Mouse (Mus musculus) kidney, postnatal 36 days (tissue): Measurements from ENCODE around the gene Heg1.

Experiments
- DNase-seq, 2 experiments: peaks; one replicate each; pipeline ENCODE4 v3.0.0; 2021 to 2022; ENCODE audit warnings: mixed read lengths in 2 of 2

Heg1 gene

GRCm38 (mm10) chr16:33684162-33684702 is at the start of gene Heg1:
Heg1 (plus strand) TSS chr16:33684370.
- DNase-seq: peak; percentile 85 to 89

GRCm38 (mm10) chr16:33635836-33636595 is 48.2 kb upstream of the Heg1 start:
- DNase-seq: no peak

GRCm38 (mm10) chr16:33641779-33642178 is 42.4 kb upstream of the Heg1 start:
- no peak for DNase-seq

GRCm38 (mm10) chr16:33653116-33653515 is 31.1 kb upstream of the Heg1 start:
- no peak for DNase-seq

- no peak for DNase-seq
These were observed 28.7 kb upstream of the Heg1 start for GRCm38 (mm10) chr16:33655443-33655842.

GRCm38 (mm10) chr16:33657191-33657590 is 27.0 kb upstream of the Heg1 start:
- no peak for DNase-seq

GRCm38 (mm10) chr16:33658121-33658520 is 26.0 kb upstream of the Heg1 start:
- DNase-seq: no peak

GRCm38 (mm10) chr16:33659521-33659920 is 24.6 kb upstream of the Heg1 start:
- no peak for DNase-seq

- DNase-seq: peak; percentile 71 to 86
These were observed 24.0 kb upstream of the Heg1 start for GRCm38 (mm10) chr16:33660125-33660524.

GRCm38 (mm10) chr16:33662841-33663240 is 21.3 kb upstream of the Heg1 start:
- DNase-seq: no peak

- DNase-seq: no peak
These were observed 17.9 kb upstream of the Heg1 start for GRCm38 (mm10) chr16:33666226-33666625.

GRCm38 (mm10) chr16:33666985-33667538 is 17.1 kb upstream of the Heg1 start:
- no peak for DNase-seq

- DNase-seq: no peak
These were observed 15.7 kb upstream of the Heg1 start for GRCm38 (mm10) chr16:33668448-33668847.

- no peak for DNase-seq
These were observed 15.1 kb upstream of the Heg1 start for GRCm38 (mm10) chr16:33669072-33669471.

- no peak for DNase-seq
These were observed 13.8 kb upstream of the Heg1 start for GRCm38 (mm10) chr16:33670340-33670739.

GRCm38 (mm10) chr16:33670933-33671332 is 13.2 kb upstream of the Heg1 start:
- DNase-seq: no peak

- DNase-seq: no peak
These were observed 12.0 kb upstream of the Heg1 start for GRCm38 (mm10) chr16:33672188-33672587.

- DNase-seq: no peak
These were observed 11.5 kb upstream of the Heg1 start for GRCm38 (mm10) chr16:33672643-33673042.

GRCm38 (mm10) chr16:33673530-33674109 is 10.6 kb upstream of the Heg1 start:
- DNase-seq: no peak

GRCm38 (mm10) chr16:33675151-33675847 is 8.9 kb upstream of the Heg1 start:
- DNase-seq: no peak

GRCm38 (mm10) chr16:33675848-33676184 is 8.4 kb upstream of the Heg1 start:
- peak; percentile 51 to 65 for DNase-seq

- peak; percentile 64 to 76 for DNase-seq
These were observed 7.5 kb upstream of the Heg1 start for GRCm38 (mm10) chr16:33676347-33677312.
